Mouse (Mus musculus): ENCODE measurements at regions not wholly inside any gene's neighbourhood (a gene's known extent, or its start where the extent isn't known, plus 50 kb on each side); places are given as distances from the start of the nearest gene placed in this dataset.

DNA sequence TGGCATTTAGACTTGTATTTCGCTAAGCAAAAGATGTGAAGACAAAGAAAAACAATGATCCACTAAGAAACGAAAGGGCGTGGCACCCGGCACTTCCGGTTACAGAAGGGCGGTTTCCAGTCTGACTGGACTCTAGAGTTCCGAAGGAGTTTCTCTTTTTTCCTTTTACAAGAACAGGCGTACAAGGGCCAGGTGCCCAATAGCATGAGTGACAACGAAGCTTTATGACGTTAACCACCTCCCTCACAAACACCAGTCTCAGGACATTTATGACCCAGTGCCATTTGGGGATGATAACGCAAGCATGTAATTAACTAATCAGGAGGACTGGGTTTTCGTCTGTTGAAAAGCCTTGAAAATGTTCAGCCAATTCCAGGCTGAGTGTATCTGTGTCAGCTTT, 347.9 kb upstream of the Prickle1 start:
- 96% methylated on average over 12 of the region's 12 CpGs for WGBS
- no peaks in the 10 kb centered on the region for H3K27me3 ChIP-seq (ENCODE audit: control insufficient read depth, insufficient read depth, low read length)
- no peaks in the 10 kb centered on the region for H3K36me3 ChIP-seq (ENCODE audit: control insufficient read depth, insufficient read depth, low read length)
- no peak for TF ChIP-seq CTCF (IDR thresholded peaks at IDR 0.05; ENCODE audit: borderline replicate concordance, control insufficient read depth, extremely low read depth, insufficient read depth, low read length, poor library complexity)
- no peak overlapping the region for H3K27ac ChIP-seq (ENCODE audit: control insufficient read depth, insufficient read depth, low read length)
- no peak for DNase-seq
- peaks cover 10% of the 10 kb centered on the region for H3K4me1 ChIP-seq (replicated peaks; ENCODE audit: control insufficient read depth, insufficient read depth, low read length)
- H3K4me3 ChIP-seq (ENCODE audit: control insufficient read depth, insufficient read depth, low read length) = no peak overlapping the region

DNA sequence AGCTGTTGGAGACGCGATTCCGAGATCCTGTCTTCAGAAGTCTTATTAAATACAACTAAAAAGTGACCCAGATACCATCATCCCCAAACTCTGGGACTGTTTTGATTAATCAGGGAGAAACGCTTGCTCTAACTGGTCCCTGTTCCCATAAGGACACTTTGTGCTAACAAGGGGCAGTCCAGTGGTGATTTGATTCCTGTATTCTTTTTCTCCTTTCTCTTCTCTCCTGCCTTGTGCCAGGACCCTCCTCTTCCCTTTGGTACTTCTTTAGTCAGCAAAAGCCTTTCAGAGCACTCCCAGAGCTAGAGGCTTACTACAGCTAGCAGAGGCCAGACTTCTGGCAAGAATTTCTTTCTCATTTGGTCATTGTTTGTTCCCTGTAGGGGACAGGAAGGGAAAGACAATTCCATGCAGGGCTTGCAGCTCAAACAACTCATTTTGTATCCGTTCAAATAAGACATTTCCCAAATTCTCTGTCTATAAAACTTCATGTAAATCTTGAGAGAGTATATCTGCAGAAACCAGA, 337.3 kb upstream of the Prickle1 start:
- H3K27me3 ChIP-seq (ENCODE audit: control insufficient read depth, insufficient read depth, low read length) = no peaks in the 10 kb centered on the region
- 89% methylated on average over 5 of the region's 5 CpGs for WGBS
- H3K27ac ChIP-seq (ENCODE audit: control insufficient read depth, insufficient read depth, low read length) = no peak overlapping the region
- no peak overlapping the region for H3K4me3 ChIP-seq (ENCODE audit: control insufficient read depth, insufficient read depth, low read length)
- TF ChIP-seq CTCF (IDR thresholded peaks at IDR 0.05; ENCODE audit: borderline replicate concordance, control insufficient read depth, extremely low read depth, insufficient read depth, low read length, poor library complexity) (no peak), POLR2A (IDR thresholded peaks at IDR 0.05; ENCODE audit: control insufficient read depth, extremely low read depth, insufficient read depth, low read length, poor library complexity) (no peak)
- no peak for DNase-seq
- no peaks in the 10 kb centered on the region for H3K4me1 ChIP-seq (replicated peaks; ENCODE audit: control insufficient read depth, insufficient read depth, low read length)
- no peaks in the 10 kb centered on the region for H3K36me3 ChIP-seq (ENCODE audit: control insufficient read depth, insufficient read depth, low read length)

DNA sequence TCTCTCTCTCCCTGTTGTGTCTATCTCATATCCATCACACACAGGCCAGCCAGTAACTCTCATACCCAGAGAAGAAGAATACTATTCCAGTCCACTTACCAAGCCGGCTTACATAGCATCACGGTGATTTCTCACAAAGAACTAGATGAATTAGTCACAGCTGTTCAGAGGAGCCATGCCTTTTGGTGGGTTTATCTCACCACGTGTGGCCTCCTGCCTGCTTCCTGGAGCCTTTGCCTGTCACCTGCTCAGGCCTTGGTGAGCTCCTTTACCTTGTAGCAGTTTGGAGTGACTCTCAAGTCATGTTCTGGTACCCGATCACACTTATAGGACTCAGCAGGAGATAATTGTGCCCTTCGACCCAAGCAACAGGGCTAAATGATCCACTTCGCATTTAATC, 331.2 kb upstream of the Prickle1 start:
- Histone ChIP-seq H3K4me3 (ENCODE audit: control insufficient read depth, insufficient read depth, low read length) (no peak overlapping the region), H3K27ac (ENCODE audit: control insufficient read depth, insufficient read depth, low read length) (peak overlapping the region; percentile 49; the same call in 1 of the 2 replicates), H3K27me3 (ENCODE audit: control insufficient read depth, insufficient read depth, low read length) (no peaks in the 10 kb centered on the region), H3K36me3 (ENCODE audit: control insufficient read depth, insufficient read depth, low read length) (no peaks in the 10 kb centered on the region), H3K4me1 (replicated peaks; ENCODE audit: control insufficient read depth, insufficient read depth, low read length) (peaks cover 20% of the 10 kb centered on the region)
- TF ChIP-seq POLR2A (IDR thresholded peaks at IDR 0.05; ENCODE audit: control insufficient read depth, extremely low read depth, insufficient read depth, low read length, poor library complexity) (no peak), CTCF (IDR thresholded peaks at IDR 0.05; ENCODE audit: borderline replicate concordance, control insufficient read depth, extremely low read depth, insufficient read depth, low read length, poor library complexity) (no peak)
- DNase-seq = peak; percentile 34
- 37% methylated on average over 6 of the region's 6 CpGs for WGBS

DNA sequence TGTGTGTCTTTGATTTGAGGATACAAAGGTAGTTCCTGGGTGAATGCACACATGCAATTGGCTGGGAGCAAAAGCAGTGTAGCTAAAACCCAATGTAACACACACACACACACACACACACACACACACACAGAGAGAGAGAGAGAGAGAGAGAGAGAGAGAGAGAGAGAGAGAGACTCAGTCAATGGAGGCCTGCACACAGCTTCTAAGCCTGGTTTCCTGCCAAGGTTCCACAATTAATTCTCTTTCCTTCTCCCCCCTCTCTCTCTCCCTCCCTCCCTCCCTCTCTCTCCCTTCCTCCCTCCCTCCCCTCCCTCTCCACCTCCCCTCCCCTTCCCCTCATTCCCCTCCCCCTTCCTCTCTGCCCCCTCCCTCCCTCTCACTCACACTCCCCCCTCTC, 330.6 kb upstream of the Prickle1 start:
- H3K27me3 ChIP-seq (ENCODE audit: control insufficient read depth, insufficient read depth, low read length) = no peaks in the 10 kb centered on the region
- TF ChIP-seq POLR2A (IDR thresholded peaks at IDR 0.05; ENCODE audit: control insufficient read depth, extremely low read depth, insufficient read depth, low read length, poor library complexity) = no peak
- TF ChIP-seq CTCF (IDR thresholded peaks at IDR 0.05; ENCODE audit: borderline replicate concordance, control insufficient read depth, extremely low read depth, insufficient read depth, low read length, poor library complexity) = no peak
- peak overlapping the region; percentile 2; the same call in 1 of the 2 replicates for H3K27ac ChIP-seq (ENCODE audit: control insufficient read depth, insufficient read depth, low read length)
- DNase-seq = no peak
- peaks cover 22% of the 10 kb centered on the region for H3K4me1 ChIP-seq (replicated peaks; ENCODE audit: control insufficient read depth, insufficient read depth, low read length)
- no peak overlapping the region for H3K4me3 ChIP-seq (ENCODE audit: control insufficient read depth, insufficient read depth, low read length)
- H3K36me3 ChIP-seq (ENCODE audit: control insufficient read depth, insufficient read depth, low read length) = no peaks in the 10 kb centered on the region

DNA sequence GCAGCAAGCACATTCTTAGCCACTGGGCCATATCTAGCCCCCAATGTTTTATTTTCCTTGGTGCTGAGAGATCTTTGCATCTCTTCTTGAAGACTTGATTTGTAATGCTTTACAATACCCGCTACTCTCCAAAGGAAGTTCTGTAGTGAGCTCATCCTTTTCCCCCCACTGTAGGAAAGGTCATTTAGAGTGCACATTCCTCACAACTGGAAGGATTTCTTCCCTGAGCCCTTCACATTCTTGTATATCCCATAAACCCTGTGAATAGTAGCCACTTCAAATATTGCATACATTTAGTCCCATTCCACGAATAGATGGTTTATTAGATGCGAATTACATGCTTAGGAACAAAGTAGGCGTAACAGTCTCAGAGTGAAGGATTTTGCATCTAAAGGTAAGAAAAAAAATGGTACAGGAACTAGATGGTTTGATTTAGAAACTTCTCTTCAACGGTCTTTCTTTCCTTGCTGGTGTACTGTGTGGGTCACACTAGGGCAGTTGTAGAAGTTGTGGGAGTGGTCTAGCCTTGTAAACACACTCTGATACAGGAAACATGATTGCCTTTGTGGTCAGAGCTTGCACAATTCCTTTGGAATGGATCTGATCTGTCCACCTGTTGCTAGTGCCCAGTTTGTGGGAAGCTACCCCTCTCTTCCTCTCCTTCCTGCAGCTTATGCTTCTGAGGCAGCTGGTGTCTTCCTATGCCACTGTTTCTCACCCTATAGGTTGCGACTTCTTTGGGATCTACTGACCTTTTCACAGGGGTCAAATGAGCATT, 326.0 kb upstream of the Prickle1 start:
- no peak for DNase-seq
- 77% methylated on average over 6 of the region's 6 CpGs for WGBS
- Histone ChIP-seq H3K4me3 (ENCODE audit: control insufficient read depth, insufficient read depth, low read length) (no peak overlapping the region), H3K27me3 (ENCODE audit: control insufficient read depth, insufficient read depth, low read length) (no peaks in the 10 kb centered on the region), H3K36me3 (ENCODE audit: control insufficient read depth, insufficient read depth, low read length) (no peaks in the 10 kb centered on the region), H3K4me1 (replicated peaks; ENCODE audit: control insufficient read depth, insufficient read depth, low read length) (peaks cover 25% of the 10 kb centered on the region), H3K27ac (ENCODE audit: control insufficient read depth, insufficient read depth, low read length) (no peak overlapping the region)
- TF ChIP-seq CTCF (IDR thresholded peaks at IDR 0.05; ENCODE audit: borderline replicate concordance, control insufficient read depth, extremely low read depth, insufficient read depth, low read length, poor library complexity) (no peak), POLR2A (IDR thresholded peaks at IDR 0.05; ENCODE audit: control insufficient read depth, extremely low read depth, insufficient read depth, low read length, poor library complexity) (no peak)

DNA sequence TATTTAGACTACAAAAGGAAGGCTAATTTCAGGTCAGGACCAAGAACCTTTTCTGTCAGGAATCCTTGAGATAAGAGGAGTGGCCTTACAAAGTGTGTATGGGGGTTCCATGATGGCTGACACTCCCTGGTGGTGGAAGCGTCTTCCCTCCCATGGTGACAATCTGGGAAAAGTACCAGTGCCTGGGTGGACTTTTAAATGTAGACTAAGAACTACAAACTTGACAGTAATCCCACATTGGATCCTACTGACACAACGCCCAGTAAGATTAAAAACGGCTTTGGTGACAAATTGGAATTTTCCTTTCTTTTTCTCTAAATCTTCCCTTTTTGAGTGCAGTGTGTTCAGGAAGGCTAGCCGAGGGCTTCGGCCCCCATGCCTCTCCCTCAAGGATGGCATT, 325.3 kb upstream of the Prickle1 start:
- H3K36me3 ChIP-seq (ENCODE audit: control insufficient read depth, insufficient read depth, low read length) = no peaks in the 10 kb centered on the region
- no peaks in the 10 kb centered on the region for H3K27me3 ChIP-seq (ENCODE audit: control insufficient read depth, insufficient read depth, low read length)
- TF ChIP-seq POLR2A (IDR thresholded peaks at IDR 0.05; ENCODE audit: control insufficient read depth, extremely low read depth, insufficient read depth, low read length, poor library complexity) (no peak), CTCF (IDR thresholded peaks at IDR 0.05; ENCODE audit: borderline replicate concordance, control insufficient read depth, extremely low read depth, insufficient read depth, low read length, poor library complexity) (no peak)
- H3K4me1 ChIP-seq (replicated peaks; ENCODE audit: control insufficient read depth, insufficient read depth, low read length) = peaks cover 22% of the 10 kb centered on the region
- 96% methylated on average over 5 of the region's 5 CpGs for WGBS
- H3K27ac ChIP-seq (ENCODE audit: control insufficient read depth, insufficient read depth, low read length) = no peak overlapping the region
- no peak overlapping the region for H3K4me3 ChIP-seq (ENCODE audit: control insufficient read depth, insufficient read depth, low read length)
- DNase-seq = no peak
